8 mouse cellular contexts compared by ENCODE assay signal in the genomic region with DNA sequence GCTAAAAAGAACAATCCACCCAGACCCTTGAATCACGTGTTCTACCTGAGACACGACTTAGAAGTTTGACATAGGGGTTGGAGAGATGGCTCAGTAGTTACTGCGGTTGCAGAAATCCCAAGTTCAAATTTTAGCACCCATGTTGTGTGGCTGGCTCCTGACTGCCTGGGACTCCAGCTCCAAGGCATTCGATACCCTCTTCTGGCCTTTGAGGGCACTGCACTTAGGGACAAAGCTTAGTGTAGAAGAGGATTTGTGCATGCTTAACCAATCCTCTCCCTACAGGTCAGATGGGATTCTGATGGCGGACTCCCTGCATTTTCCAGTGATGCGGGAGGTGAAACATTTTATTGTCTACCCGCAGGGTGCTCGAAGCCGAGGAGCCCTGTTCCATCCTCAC. TPM values are rescaled to one million over a fixed set of nuclear protein-coding genes. Genes with fewer than 3 reads are reported as not detected.
A peak's percentile ranks its signal among the peaks of the same experiment; 100 is the strongest.
DNase-seq lines count a peak whose midpoint lies in the region; ATAC-seq lines count a peak whose summit lies in the region.

No protein-coding gene starts in this region.

- 88% methylated on average over 9 of the region's 9 CpGs for WGBS in neural tube, embryonic 11.5 days
- WGBS in heart, embryonic 15.5 days, result 75% methylated on average over 9 of the region's 9 CpGs

- H3K4me2 ChIP-seq in neural tube, embryonic 11.5 days (ENCODE audit: low read depth), result no peak overlapping the region
- H3K4me2 ChIP-seq in heart, embryonic 15.5 days, result no peak overlapping the region

- peak; percentile 20; the same call in 1 of the 2 replicates for ATAC-seq in neural tube, embryonic 11.5 days (ENCODE audit: insufficient read depth, low FRiP score, low TSS enrichment)
- no peak; the same call in 1 of the 2 replicates for ATAC-seq in heart, embryonic 15.5 days (replicated peaks; ENCODE audit: insufficient number of reproducible peaks, insufficient read depth, low FRiP score, low read depth)
- no peak for ATAC-seq in erythroid progenitor cell, adult 5-6 weeks (replicated peaks; ENCODE audit: low FRiP score, poor library complexity, severe bottlenecking)

- H3K27me3 ChIP-seq in neural tube, embryonic 11.5 days (ENCODE audit: control insufficient read depth, insufficient read depth, low read length), result no peaks in the 10 kb centered on the region
- no peaks in the 10 kb centered on the region for H3K27me3 ChIP-seq in heart, embryonic 15.5 days

- H3K27ac ChIP-seq in neural tube, embryonic 11.5 days (ENCODE audit: low read depth, low read length), result no peak overlapping the region
- H3K27ac ChIP-seq in heart, embryonic 15.5 days, result 0 out of 2 replicates have a peak overlapping the region, but pooled peaks have one; percentile 57

- no peaks in the 10 kb centered on the region for H3K9me3 ChIP-seq in neural tube, embryonic 11.5 days (ENCODE audit: control insufficient read depth, low read length)
- H3K9me3 ChIP-seq in heart, embryonic 15.5 days (replicated peaks), result no peaks in the 10 kb centered on the region

- H3K4me3 ChIP-seq in neural tube, embryonic 11.5 days (ENCODE audit: low read depth, low read length), result no peak overlapping the region
- no peak overlapping the region for H3K4me3 ChIP-seq in heart, embryonic 15.5 days

- peaks cover 7% of the 10 kb centered on the region for H3K4me1 ChIP-seq in neural tube, embryonic 11.5 days (ENCODE audit: control insufficient read depth, insufficient read depth, low read length)
- H3K4me1 ChIP-seq in heart, embryonic 15.5 days (replicated peaks), result peaks cover 41% of the 10 kb centered on the region

- no peaks in the 10 kb centered on the region for H3K36me3 ChIP-seq in neural tube, embryonic 11.5 days (ENCODE audit: control insufficient read depth, insufficient read depth, low read length)
- H3K36me3 ChIP-seq in heart, embryonic 15.5 days, result no peaks in the 10 kb centered on the region

- DNase-seq in neural tube, embryonic 11.5 days (ENCODE audit: low spot score), result no peak
- DNase-seq in neural tube, embryonic 10.5 days (ENCODE audit: extremely low spot score, low spot score), result no peak
- DNase-seq in WW6 (ENCODE audit: low read depth, low spot score), result peak; percentile 46
- peak; percentile 54 to 73 for DNase-seq in cerebellum, postnatal 25 days
- peak; percentile 69 to 82 for DNase-seq in left cerebral cortex, postnatal 14 days (ENCODE audit: low spot score in 2 of 2)
- peak; percentile 34 for DNase-seq in ovary, postnatal 14 days (ENCODE audit: low spot score)

- intact Hi-C loops in left cerebral cortex, postnatal 14 days (cut with DNase I), result loop anchor here (2.0 kb wide), 1 partner anchor 118 kb away; no protein-coding TSS in a partner anchor

- H3K9ac ChIP-seq in neural tube, embryonic 11.5 days (ENCODE audit: low read length), result no peak overlapping the region
- H3K9ac ChIP-seq in heart, embryonic 15.5 days, result no peak overlapping the region

RNA-seq across cellular contexts. Expression of a gene that starts 15.6 kb away (rescaled TPM):
- polyA plus RNA-seq in neural tube, embryonic 11.5 days (2014; fragmentation: Nextera tagmentation; extraction: Ambion mirVana), result 46.4 and 46.6 TPM in 2 replicates
- polyA plus RNA-seq in heart, embryonic 15.5 days (2015; fragmentation: Nextera tagmentation; extraction: Ambion mirVana), result 26.9 and 29.9 TPM in 2 replicates
- 10 to 100 TPM; 81.3 to 84.9 TPM for total RNA-seq in left cerebral cortex, postnatal 14 days (2021)
- 0.84 TPM in 1 of 2 replicates, not detected in the other for total RNA-seq in erythroid progenitor cell, adult 5-6 weeks (2015; ENCODE audit: low replicate concordance)
- 0.13 TPM in 1 of 2 replicates, not detected in the other for total RNA-seq in erythroid progenitor cell, adult 5-6 weeks (2017; ENCODE audit: low replicate concordance)

Comparison
In these comparisons a context has a peak if more than half of its experiments do, and no peak if none do; other contexts are left out.
1. DNase-seq: peak in WW6 (single experiment), cerebellum, postnatal 25 days (2 of 2), left cerebral cortex, postnatal 14 days (2 of 2) and ovary, postnatal 14 days (single experiment); none in neural tube, embryonic 11.5 days (single experiment) and neural tube, embryonic 10.5 days (single experiment).
2. RNA of a gene that starts 15.6 kb away (total RNA-seq): 81.3 to 84.9 TPM in left cerebral cortex, postnatal 14 days; 0.13 to 0.84 TPM in erythroid progenitor cell, adult 5-6 weeks; every median in the first group is over 10 times any median in the second.